Mouse (Mus musculus) thymus, postnatal 25 days (tissue): ENCODE measurements at regions not wholly inside any gene's neighbourhood (a gene's known extent, or its start where the extent isn't known, plus 50 kb on each side); places are given as distances from the start of the nearest gene placed in this dataset.

Source experiments
- DNase-seq: peaks from one replicate; pipeline ENCODE4 v3.0.0; 2022

DNA sequence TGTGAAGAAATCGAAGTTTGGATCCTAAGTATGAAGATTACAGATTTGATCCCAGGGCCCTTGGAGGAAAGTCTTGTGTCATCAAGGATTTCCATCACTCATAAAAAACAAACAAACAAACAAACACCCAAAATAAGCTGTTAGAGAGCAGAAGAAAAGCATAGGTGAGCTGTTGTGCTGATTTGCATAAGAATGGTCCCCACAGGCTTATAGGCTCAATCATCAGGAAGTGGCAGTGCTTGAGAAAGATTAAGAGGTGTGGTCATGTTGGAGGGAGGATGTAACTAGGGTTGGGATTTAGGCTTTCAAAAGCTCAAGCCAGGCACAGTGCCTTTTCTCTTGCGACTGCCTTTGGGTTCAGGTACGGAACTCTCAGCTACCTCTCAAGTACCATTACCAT, 205.1 kb downstream of the Gm10260 start:
- DNase-seq = no peak

DNA sequence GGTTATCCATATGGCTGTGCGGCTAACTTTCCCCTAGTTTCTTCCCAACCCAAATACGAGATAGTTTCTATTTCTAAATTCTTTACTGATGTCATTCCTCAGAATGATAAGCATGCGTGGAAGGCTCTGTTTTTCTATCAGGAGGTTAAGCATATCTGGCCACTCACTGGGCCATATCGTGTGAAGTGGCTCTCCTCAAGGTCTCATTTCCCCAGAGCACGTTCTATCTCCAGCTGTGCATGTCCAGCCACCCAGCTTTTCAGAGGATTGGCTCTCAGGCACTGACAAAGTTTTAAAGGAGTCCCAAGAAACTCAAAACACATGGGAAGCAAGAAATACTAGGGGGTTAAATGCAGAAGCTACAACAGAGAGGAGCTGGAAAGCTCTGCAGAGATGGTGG, 205.8 kb downstream of the Gm10260 start:
- DNase-seq = no peak

DNA sequence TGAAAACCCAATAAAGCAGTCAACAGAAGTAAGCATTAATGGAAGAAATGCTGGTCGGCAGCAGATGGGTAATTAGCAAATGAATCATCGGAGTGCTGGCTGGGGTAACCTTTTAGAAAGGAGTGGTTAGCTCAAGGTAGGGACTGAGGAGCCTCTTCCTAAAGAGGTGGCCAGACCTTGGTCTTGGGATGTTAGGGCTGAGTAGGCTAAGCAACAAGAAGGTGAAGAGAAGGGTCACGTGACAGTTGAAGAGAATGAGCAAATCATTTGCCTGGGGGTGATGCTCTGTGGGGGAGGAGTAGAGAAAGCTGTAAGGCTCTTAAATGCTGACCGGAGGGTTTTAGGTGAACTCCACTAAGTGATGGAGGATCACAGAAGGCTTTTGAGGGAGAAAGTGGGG, 208.2 kb downstream of the Gm10260 start:
- no peak for DNase-seq

DNA sequence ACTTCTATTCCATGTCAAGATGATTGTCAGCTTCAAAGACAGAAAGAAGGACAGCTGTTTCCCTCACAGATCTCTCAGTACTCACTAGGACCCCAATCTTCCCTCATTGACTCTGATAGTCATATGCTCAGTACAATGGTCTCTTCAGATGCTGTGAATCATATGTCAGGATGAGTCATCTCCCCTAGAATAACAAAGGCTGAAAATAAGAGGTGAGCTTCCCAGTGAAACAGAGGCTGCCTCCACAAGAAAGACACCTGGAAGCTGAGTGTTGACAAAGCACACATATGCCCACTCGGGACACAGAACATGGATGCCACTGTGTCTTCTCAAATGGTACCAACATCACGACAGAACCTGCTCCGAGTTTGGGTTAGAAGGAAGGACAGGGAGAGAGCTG, 209.6 kb downstream of the Gm10260 start:
- no peak for DNase-seq

DNA sequence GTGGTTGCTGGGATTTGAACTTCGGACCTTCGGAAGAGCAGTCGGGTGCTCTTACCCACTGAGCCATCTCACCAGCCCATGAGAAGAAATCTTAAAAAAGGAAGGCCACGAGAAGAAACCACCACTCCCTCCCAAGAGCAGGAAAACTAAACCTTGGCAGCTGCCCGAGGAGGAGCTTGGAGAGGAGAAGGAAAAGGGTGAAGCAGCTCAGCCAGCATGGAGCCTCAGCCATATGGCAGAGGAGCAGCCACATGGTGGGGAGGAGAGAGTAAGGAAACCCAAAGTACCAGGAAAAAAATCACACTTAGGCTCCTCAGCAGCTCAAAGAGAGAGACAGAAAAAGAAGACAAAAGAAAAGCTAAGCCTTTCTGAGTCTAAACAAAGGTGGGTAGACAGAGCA, 210.3 kb downstream of the Gm10260 start:
- no peak for DNase-seq

DNA sequence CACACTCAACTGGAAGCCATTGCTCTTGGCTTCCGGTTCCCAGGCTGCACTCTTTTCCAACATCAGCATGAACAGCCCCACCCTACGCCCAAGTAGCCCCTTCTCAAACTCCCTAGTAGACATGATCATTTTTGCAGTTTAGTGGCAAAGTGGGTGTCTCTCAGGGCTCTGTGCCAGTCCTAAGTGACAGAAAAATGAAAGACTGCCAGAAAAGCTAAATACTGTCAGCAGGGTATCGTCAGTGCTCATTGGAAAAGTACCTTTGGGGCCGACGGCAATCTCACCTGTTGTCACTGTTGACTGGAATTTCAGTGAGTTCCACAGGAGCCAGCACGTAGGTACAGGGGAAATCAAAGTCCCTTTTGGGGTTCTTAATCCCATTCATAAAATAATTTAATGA, 211.0 kb downstream of the Gm10260 start:
- no peak for DNase-seq

DNA sequence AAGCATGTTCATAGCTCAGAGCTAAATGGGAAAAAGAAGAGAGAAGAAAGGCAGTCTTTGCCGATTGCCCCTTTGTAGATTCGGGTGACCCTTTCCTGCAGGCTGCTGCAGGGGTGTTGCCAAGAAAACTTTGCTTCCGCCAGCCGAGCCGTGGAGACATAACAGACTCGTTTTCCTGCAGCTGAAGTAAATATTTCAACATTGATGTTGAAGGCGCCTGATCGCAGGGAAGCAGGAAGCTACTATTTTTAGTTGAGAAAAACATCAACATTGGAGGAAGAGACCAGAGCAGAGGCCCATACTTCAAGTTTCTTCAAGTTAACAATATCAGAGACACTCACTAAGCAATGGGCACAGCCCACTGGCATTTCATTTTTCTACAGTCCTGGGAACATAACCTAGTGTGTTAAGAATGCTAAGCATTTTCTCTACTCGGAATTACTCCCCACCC, 211.9 kb downstream of the Gm10260 start:
- DNase-seq = peak; percentile 49

DNA sequence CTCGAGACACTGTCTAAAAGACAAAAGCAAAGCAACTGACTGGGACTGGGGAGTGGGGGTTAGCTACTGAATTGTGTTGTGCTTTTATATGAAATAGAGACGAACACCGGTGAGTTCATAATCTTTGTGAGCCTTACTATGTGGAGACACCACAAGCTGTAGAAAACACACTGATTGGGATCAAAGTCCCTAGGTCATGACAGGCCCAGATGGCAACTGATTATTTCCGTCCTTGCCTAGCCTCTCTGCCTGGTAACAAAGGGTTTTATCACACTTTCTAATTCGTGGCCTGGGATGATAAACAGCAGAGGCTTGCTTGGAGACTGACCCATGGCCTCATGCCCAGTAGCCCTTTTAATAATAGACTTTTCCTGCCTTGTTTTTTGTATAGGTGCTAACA, 213.5 kb downstream of the Gm10260 start:
- no peak for DNase-seq

DNA sequence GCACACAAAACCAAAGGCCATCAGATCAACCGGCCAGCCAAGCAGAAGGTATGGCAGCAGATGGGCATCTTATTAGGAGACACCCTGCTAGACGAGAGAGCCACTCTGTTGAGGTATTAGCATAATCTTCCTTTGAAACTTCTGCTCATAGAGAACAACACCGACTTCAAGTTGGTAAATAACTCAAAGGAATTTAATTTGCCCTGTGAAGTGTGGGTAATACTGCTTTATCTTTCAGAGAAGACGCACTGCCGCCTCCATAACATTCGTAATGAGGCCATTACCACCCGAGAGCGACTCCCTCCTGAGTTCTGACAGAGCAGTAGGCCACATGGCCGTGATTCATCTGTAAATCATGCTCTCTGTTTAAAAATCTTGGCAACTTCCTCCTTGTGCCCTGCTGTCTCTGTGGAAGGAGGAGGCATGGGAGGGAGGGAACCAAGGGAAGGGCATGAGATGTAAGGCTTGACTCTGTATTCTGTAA, 214.4 kb downstream of the Gm10260 start:
- DNase-seq = no peak

DNA sequence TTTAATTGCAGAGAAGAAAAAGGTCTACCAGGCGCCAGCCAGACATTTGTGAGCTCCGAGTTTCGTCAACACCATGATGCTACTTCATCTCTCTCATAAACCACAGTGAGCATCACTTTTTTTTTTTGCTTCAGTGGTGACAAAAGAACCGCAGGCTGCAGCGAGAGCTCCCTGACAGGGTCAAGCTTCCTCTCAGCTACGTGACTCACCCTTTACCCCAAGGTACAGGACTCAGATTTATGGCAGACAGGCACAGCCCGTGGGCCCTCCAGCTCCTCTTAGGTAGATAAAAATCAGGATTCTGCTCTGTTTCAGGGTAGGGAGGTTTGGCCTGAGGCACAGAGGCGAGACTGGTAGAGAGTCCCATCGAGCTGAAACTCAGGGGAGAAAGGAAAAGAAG, 220.7 kb downstream of the Gm10260 start:
- no peak for DNase-seq

DNA sequence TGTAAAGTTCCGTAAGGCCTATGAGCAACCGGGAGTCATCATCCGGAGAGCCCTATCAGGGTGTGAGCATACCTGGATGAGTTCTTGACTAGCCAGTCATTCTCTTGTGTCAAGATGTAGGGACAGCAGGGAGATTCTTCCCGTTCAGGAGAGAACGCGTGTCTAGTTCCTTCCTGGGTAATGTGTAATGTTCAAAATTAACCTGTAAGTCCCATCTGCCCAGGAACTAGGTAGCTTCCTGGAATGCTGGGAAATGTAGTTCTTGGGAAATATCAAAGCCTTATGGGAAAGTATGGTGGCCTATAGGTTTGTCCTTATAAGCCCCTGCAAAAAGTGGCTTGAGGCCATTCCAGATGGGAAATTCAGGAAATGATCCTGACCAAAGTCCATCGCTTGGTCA, 222.0 kb downstream of the Gm10260 start:
- DNase-seq = no peak

DNA sequence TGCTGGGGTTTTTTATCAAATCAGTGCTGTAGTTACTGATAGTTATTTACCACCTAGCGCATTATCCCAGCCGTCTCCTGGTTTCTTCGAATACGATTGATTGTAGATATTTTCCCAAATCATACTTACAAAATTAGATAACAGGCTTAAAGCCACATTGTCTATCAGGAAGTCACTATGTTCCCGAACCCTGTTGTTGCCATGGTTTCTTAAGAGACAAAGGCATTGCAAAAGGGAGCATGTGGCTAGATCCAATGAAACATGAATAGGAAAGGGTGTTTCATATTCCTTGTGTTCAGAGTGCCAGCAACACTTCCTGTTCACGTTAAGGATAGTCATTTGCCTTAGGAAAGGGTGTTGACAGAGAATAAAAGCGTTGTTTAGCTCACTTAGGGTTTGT, 222.7 kb downstream of the Gm10260 start:
- DNase-seq = no peak

DNA sequence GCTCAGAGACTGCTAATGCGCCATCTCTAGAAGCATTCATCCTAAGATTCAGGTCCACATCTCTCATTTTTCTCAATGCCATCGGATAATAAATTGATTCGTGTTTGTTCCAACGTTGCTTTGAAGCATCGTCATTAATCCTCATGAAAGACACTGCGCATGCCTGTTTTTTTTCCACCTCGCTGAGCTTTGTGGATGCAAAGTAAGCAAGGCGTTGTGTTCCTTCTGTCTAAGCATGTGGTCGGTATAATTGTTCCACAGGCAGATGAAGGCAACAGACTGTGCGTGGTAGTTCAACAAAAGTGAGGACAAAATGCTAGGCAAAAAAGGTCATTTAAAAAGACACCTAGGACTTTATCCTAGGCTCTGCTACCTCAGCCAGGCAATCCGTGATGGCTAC, 223.2 kb downstream of the Gm10260 start:
- no peak for DNase-seq

DNA sequence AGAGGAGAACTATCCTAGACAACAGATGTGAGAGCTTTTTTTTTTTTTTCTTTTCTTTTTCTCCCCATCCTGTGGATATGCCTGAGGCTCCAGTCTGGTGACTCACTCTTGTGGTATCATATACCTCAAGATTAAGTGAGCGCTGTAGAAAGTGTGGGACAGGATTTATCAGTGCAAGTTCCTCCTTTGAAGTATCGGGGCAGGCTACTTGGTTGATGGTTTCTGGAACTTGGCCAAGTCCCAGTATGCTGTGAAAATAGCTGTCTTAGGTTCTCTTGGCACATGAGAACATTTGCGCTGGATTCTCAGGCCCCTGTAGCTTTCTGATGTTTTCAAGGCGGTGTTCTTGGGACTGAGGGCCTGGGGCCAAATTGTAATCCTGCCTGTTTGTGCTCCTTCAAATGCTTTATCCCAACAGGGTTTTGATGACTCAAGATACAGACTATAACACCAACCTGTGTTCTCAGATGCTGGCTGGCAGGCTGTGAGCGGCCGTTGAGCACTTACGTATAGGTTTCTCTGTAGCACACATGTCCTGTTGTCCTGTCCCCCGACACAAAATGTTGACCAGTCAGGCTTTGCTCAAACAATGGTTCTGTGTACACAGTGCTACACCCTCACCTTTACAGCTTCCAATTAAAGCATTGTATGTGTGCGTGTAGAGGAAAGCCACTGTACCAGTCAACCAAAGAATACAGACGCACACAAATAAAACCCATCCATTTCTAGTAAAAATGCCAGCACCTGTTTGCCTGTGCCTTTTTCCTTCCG, 226.4 kb downstream of the Gm10260 start:
- no peak for DNase-seq

DNA sequence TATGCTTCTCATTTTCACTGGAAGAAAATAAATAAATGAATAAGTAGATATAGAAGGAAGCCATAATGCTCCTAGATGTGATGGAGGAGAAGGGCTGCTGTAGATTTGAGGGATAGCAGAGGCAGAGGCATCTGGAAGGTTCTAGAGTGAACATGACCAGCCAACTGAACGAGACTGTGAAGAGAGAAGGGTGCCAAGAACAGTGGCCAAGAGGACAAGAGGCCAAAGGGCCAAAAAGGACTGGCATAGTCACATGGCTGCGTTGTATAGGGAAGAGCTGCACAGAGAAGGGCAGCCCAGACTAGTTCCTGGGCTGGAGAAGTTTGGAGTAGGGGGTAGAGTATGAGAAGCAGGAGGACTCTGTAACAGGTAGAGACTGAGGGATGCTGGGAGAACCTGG, 229.3 kb downstream of the Gm10260 start:
- no peak for DNase-seq

DNA sequence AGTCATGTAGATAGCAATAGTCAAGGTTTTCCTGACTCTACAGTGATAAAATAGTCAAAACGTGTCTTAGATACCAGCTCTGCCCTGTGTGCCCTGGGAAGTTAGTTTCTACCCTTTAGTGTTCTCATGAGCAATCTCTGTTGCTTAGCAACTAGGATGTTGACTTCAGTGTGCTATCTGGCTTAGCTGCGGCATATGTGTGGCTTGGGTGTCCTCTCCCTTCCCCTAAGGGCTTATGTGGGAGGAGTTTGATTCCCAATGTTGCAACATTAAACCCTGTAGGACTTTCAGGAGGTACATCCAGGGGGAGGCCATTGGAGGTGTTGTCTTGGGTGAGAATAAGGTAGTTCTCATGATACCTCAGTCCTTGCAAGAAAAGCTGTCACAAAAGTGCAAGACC, 229.9 kb downstream of the Gm10260 start:
- DNase-seq = no peak

DNA sequence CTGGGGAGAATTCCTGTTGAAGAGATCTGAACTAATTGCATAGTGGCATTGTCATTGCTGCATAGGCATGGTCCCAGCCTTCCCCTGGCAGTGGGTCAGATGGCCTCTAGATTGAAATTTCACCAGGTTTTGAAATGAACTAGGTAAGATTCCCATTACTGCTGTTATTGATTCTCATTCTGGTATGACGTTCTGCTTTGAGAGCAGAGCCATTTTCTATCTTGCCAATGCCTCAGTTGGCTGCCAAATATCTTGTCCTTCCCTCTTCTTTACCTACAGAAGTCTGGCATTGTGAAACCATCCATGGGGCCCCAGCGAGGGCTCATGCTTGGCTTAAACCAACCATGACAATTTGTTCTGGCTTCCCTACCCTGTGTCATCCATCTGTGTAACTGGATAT, 232.5 kb downstream of the Gm10260 start:
- no peak for DNase-seq

DNA sequence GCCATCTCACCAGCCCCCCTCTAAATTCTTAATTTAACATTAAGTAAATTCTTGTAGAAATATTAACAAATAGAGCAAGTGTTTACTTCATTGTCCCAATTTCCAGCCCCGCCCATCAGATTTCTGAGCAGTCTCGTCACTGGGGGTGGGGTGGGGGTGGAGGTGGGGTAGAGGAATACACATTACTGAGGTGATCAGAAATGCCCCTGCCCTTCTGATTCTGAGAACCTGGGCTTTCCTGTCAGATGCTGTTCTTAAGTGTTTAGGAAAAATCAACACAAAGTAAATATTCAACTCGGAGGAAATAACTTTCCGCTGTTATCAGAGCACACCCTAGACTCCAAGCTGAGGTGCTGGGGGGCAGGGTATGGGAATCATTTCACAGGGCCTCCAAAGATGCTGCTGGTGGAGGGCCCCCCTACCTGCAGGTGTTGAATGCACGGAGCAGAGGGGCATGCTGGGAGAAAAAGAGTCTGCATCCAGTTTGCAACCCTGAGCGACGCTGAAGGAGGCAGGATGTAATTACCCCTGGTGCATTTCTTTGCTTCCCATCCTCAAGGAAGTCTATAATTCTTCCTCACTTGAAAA, 235.5 kb downstream of the Gm10260 start:
- DNase-seq = no peak

DNA sequence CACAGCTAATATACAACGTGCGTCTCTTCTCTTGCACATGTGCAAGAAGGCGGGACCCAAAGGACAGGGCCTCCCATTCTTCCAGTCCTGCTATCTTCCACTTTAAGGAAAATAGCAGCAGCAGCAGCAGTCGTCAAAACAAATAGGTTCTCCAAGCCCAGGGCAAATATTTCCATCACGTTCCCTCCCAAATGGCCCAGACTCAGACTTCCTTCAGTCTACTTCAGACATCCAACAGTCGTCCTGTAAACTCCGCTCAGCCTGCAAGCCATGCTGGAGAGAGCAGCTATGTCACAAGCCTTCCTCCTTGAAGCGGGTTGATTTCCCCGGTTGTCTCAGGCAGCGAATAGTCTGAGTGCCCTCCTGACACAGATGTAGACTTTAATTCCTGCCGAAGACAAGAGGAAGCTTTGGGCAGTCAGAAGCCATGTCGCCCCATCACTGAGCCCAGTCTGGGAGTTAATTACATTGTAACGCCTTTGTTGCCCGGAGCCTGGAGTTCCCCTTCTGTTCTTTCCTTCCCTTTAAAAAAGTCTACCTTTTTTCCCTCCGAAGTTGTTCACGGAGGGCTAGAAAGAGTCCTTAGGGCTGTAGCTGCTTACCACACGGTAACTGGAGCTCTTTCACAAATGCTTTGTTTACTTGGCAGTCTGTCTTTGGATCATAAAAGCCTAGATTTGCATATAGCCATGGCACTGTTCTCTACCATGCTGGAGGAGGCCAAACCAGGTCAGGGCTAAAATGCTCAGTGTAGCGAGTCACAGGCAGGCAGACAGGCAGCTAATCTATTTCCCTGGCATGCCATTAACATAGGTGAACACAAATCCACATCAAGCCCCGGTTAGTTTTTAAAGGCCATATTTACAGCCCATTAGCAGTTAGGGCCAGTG, 236.7 kb downstream of the Gm10260 start:
- DNase-seq = no peak

DNA sequence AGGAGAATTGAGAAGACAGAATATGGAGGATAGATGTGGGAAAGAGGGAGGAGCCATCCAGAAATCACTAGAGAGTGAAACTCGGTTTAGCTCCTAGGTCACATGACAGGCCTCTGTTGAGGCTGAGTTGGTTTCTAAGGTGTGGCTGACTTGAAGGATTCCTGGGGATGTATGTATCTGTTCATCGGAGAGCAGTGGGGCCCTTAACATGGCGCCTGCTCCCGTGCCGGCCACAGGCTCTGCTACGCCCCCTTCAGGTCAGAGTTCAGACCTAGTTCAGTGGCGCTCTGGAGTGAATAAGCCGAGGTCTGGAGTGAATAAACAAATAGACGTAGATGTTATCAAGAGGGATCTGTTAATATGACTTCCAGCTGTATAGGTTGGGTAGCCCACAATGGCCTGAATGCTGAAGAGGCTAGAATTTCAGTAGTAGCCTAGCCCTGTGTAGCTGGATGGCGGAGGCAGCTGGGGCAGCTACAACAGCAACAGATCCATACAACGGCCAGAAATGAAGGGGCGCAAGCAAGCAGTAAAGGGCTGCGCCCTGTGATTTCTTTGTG, 239.4 kb downstream of the Gm10260 start:
- no peak for DNase-seq

DNA sequence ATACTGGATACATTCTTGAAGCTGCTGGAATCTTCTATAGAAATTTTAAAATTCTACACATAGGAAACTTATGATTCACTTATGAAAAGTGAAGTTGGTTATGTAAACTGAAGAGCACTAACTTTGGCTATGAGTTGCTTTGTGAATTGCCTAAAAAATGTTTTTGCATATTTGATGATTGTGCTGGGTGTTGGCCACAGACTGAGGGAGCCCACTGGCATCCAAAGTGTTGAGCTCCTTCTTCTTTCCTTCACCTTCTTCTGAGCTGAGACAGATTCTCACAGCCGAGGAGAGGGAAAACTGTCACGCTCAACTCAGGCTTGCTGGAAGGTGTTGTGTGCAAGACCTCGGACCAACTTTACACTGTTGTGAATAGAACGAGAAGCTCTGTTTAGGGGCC, 243.7 kb downstream of the Gm10260 start:
- DNase-seq = no peak

DNA sequence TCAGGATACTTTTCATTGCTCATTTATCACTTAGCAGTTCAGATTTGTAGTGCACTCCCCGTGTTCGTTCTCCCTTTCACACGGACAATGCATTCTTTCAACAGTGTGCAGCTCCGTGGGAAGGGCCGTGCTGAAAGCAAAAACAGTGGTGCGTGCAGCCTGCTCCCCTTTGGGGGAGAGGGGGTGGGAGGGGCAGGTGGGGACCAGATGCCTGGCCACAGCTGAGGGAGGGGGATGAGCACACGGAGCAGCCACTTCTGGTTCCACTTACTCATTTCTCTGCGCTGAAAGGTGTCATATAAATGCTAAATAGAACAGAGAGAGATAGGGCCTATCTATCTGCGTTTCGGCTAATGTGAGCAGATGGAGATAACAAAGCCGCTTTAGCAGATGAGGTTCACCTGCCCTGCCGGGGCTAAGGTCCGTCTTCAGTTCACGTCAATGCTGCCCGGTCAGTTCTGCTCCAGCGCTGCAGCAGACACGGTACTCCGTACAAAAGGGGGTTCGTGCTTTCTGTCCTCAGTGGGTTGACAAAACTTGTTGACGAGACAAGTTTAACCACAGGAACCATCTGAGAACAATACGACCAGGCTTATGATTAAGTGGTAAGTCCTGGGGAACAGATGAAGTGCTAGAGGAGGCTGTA, 245.9 kb downstream of the Gm10260 start:
- DNase-seq = no peak

DNA sequence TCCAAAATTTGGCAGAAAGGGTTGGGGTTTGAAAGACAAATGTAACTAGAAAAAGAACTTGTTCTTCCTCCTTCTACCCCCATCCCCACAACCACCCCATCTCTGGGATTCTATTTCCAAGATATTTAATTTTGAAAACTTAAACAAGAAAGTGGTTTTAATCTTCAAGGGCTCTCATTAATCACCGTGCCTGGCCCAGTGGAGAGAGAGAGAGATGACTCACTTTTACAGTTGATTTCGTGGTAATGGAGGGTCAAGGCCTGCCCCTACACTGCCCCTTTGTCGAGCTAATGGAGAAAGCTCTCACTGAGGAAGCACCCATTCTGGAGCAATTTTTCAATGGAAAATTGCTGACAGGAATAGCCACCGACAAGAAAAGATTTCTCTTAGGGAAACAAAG, 247.9 kb downstream of the Gm10260 start:
- no peak for DNase-seq
